Mouse (Mus musculus): ENCODE results near the gene Hoxb8. TPM values are rescaled to one million over a fixed set of nuclear protein-coding genes. Genes with fewer than 3 reads are reported as not detected.

The Hoxb8 gene
- polyA plus RNA-seq, 1 experiment: not detected

- peaks cover 7% of the 10 kb centered on the region for H3K4me1 ChIP-seq
- no peaks in the 10 kb centered on the region for H3K36me3 ChIP-seq (replicated peaks; ENCODE audit: low read length)
- no peak overlapping the region for H3K4me3 ChIP-seq (replicated peaks)
- TF ChIP-seq GATA1 (IDR thresholded peaks at IDR 0.05; ENCODE audit: borderline replicate concordance, low read length) (no peak), FLI1 (IDR thresholded peaks at IDR 0.05; ENCODE audit: low read length) (no peak)
- peaks cover 98% of the 10 kb centered on the region for H3K27me3 ChIP-seq (replicated peaks)
- no peaks in the 10 kb centered on the region for H3K9me3 ChIP-seq
These were observed 14.4 kb upstream of the Hoxb8 start for GRCm38 (mm10) chr11:96267021-96267920.

DNA sequence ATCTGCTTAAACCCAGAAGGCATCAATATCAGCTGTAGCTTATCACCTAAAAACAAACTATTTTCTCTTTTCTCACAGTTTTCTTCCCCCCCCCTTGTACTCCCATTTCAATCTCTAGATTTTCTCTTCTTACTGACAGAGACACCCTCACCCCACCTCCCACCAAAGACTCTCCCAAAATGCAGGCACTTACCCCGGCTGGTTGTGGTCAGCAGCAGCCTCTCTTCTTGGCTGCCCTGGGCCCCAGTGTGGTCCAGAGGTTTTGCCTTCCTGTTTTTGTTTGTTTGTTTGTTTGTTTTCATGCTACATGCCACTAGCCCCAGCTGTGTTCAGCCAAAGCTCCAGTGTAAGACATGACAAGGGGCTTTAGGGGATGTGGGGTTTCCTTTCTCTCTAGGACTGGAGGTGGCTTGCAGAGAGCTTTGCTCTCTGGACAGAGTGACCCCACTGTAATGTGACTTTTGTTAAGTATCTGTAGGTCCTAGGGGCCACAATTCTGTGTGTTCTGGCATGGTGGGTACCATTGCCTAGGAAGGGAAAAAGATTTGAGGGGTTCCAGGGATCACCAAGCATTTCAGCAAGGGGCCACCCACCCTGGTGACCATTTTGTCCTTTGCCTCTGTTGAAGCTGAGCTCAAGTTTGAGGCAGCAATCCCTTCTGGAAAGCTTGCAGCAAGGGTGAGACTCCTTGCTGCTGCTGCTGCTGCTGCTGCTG, 13.5 kb upstream of the Hoxb8 start:
- TF ChIP-seq GATA1 (IDR thresholded peaks at IDR 0.05; ENCODE audit: borderline replicate concordance, low read length): no peak
- peaks cover 98% of the 10 kb centered on the region for H3K27me3 ChIP-seq (replicated peaks)
- H3K4me3 ChIP-seq (replicated peaks): no peak overlapping the region
- H3K4me1 ChIP-seq: peaks cover 7% of the 10 kb centered on the region
- H3K36me3 ChIP-seq (replicated peaks; ENCODE audit: low read length): no peaks in the 10 kb centered on the region
- no peaks in the 10 kb centered on the region for H3K9me3 ChIP-seq

DNA sequence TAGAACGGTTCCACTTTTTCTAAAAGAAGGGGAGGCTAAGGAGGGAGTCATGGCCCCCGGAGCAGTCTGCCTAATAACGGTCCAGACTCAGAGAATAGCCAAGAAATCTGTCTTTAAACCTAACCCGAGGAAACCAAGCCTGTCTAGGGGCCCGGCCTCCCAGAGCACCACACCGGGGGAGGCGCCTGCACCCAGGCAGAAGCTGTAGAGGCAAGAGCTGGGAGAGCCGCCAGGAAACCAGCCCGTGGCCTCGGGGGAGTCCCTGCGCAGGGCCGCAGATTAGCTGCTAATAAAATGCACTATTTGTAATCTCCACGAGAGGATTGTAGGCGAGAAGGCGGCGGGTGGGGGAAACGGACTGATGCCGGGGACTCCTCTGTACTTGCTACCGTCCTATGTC, 11.8 kb upstream of the Hoxb8 start:
- Histone ChIP-seq H3K27me3 (replicated peaks) (peaks cover 98% of the 10 kb centered on the region), H3K36me3 (replicated peaks; ENCODE audit: low read length) (no peaks in the 10 kb centered on the region), H3K9me3 (no peaks in the 10 kb centered on the region), H3K4me3 (replicated peaks) (no peak overlapping the region), H3K4me1 (peaks cover 7% of the 10 kb centered on the region)
- TF ChIP-seq FLI1 (IDR thresholded peaks at IDR 0.05; ENCODE audit: low read length): no peak
- TF ChIP-seq GATA1 (IDR thresholded peaks at IDR 0.05; ENCODE audit: borderline replicate concordance, low read length): no peak

DNA sequence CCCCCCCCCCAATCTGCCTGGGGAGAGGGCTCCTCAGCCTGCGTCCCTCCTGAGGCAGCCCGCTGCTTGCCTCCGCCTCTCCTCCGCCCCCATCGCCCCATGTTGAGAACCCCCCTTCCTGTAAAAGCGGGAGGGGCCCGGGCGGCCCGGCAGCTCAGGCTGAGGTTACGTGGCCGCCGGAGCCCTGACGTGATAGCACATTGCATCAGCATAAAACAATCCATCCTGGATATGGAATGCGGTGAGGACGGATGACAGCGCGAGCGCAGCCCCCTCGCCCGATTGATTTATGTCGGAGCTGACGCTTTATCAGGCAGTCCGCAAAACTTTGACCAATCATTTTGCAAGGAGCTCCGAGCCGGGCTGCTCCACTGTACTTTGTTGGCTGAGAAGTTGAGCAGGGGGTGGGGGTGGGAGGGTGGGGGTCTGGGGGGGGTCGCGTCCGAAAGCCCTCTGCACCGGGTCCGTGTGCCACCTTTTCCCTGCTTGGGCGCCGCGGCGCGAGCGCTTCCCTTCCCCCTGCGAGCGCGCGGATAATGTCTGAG, 10.6 kb upstream of the Hoxb8 start, which contains the start of gene Hoxb9:
Hoxb9 (plus strand) TSS at position 462 of the 545 bp plus-strand sequence.
- H3K4me3 ChIP-seq (replicated peaks): no peak within 1 kb of the TSS
- no peak for TF ChIP-seq FLI1 (IDR thresholded peaks at IDR 0.05; ENCODE audit: low read length)
- TF ChIP-seq GATA1 (IDR thresholded peaks at IDR 0.05; ENCODE audit: borderline replicate concordance, low read length): no peak
- no peaks in the 10 kb centered on the region for H3K36me3 ChIP-seq (replicated peaks; ENCODE audit: low read length)
- no peaks in the 10 kb centered on the region for H3K9me3 ChIP-seq
- peaks cover 99% of the 10 kb centered on the region for H3K27me3 ChIP-seq (replicated peaks)
- H3K4me1 ChIP-seq: peaks cover 7% of the 10 kb centered on the region

DNA sequence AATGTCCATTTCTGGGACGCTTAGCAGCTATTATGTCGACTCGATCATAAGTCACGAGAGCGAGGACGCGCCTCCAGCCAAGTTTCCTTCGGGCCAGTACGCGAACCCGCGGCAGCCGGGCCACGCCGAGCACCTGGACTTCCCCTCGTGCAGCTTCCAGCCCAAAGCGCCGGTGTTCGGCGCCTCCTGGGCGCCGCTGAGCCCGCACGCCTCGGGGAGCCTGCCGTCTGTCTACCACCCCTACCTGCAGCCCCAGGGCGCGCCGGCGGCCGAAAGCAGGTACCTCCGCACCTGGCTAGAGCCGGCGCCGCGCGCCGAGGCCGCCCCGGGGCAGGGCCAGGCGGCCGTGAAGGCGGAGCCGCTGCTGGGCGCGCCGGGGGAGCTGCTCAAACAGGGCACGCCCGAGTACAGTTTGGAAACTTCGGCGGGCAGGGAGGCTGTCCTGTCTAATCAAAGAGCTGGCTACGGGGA, 10.1 kb upstream of the Hoxb8 start:
- no peaks in the 10 kb centered on the region for H3K9me3 ChIP-seq
- peaks cover 7% of the 10 kb centered on the region for H3K4me1 ChIP-seq
- H3K4me3 ChIP-seq (replicated peaks): no peak overlapping the region
- no peak for TF ChIP-seq GATA1 (IDR thresholded peaks at IDR 0.05; ENCODE audit: borderline replicate concordance, low read length)
- no peak for TF ChIP-seq FLI1 (IDR thresholded peaks at IDR 0.05; ENCODE audit: low read length)
- H3K27me3 ChIP-seq (replicated peaks): peaks cover 100% of the 10 kb centered on the region
- H3K36me3 ChIP-seq (replicated peaks; ENCODE audit: low read length): no peaks in the 10 kb centered on the region

GRCm38 (mm10) chr11:96272024-96272921, 9.4 kb upstream of the Hoxb8 start:
- H3K27me3 ChIP-seq (replicated peaks): peaks cover 100% of the 10 kb centered on the region
- no peak for TF ChIP-seq GATA1 (IDR thresholded peaks at IDR 0.05; ENCODE audit: borderline replicate concordance, low read length)
- no peak for TF ChIP-seq FLI1 (IDR thresholded peaks at IDR 0.05; ENCODE audit: low read length)
- no peak overlapping the region for H3K4me3 ChIP-seq (replicated peaks)
- H3K36me3 ChIP-seq (replicated peaks; ENCODE audit: low read length): no peaks in the 10 kb centered on the region
- no peaks in the 10 kb centered on the region for H3K9me3 ChIP-seq
- peaks cover 9% of the 10 kb centered on the region for H3K4me1 ChIP-seq

DNA sequence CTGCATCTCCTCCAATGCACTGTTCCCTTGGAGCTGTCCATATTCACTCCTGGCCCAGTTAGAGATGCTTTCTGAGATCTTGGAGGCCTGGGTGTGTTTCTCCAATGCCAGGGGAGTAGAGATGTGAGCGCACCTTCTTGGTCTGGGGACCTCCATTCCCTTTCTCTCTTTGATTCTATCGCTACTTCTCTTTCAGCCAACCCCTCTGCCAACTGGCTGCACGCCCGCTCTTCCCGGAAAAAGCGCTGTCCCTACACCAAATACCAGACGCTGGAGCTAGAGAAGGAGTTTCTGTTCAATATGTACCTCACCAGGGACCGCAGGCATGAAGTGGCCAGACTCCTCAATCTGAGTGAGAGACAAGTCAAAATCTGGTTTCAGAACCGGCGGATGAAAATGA, 7.3 kb upstream of the Hoxb8 start:
- H3K27me3 ChIP-seq (replicated peaks): peaks cover 100% of the 10 kb centered on the region

DNA sequence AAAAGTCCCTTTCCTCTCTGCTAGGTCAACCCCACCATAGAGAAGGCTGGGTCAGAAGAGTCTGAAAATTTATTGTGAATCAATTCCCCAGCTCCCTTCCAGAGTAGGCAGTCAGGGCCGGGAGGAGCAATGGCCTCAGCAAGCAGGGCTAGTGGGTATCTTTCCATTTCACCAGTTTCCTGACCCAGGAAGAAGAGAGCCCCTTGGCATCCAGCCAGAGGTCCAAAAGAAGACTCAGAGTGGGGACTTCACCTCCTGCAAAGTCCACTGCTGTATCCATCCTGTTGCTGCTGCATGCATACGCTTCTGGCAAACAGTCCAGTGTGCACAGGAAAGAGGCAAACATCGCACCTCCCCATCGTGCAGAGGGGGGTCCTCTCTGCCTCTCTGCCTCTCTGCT, 5.8 kb upstream of the Hoxb8 start:
- TF ChIP-seq GATA1 (IDR thresholded peaks at IDR 0.05; ENCODE audit: borderline replicate concordance, low read length): no peak
- TF ChIP-seq FLI1 (IDR thresholded peaks at IDR 0.05; ENCODE audit: low read length): no peak
- H3K4me1 ChIP-seq: peaks cover 16% of the 10 kb centered on the region
- H3K9me3 ChIP-seq: no peaks in the 10 kb centered on the region
- H3K36me3 ChIP-seq (replicated peaks; ENCODE audit: low read length): no peaks in the 10 kb centered on the region
- peaks cover 99% of the 10 kb centered on the region for H3K27me3 ChIP-seq (replicated peaks)
- H3K4me3 ChIP-seq (replicated peaks): no peak overlapping the region

More for the DNA sequence above, 7.3 kb upstream of the Hoxb8 start:
- Histone ChIP-seq H3K4me1 (peaks cover 13% of the 10 kb centered on the region), H3K4me3 (replicated peaks) (no peak overlapping the region), H3K36me3 (replicated peaks; ENCODE audit: low read length) (no peaks in the 10 kb centered on the region), H3K9me3 (no peaks in the 10 kb centered on the region)
- no peak for TF ChIP-seq FLI1 (IDR thresholded peaks at IDR 0.05; ENCODE audit: low read length)
- no peak for TF ChIP-seq GATA1 (IDR thresholded peaks at IDR 0.05; ENCODE audit: borderline replicate concordance, low read length)
